Mouse (Mus musculus) embryonic fibroblast, embryonic 13.5 days (primary cell): ENCODE data around the gene Lrrc20.

Experiments
- CTCF ChIP-seq: IDR thresholded peaks from 2 replicates; pipeline ENCODE4 v1.5.1; 2011; ENCODE audit warnings: mild to moderate bottlenecking, control low read depth, low read length, moderate library complexity, borderline replicate concordance; ENCODE audit not compliant: insufficient read depth
- POLR2A ChIP-seq: IDR thresholded peaks from 2 replicates; pipeline ENCODE4 v1.6.1; 2011; ENCODE audit warnings: low read depth, mild to moderate bottlenecking, control low read depth, low read length, moderate library complexity

DNA sequence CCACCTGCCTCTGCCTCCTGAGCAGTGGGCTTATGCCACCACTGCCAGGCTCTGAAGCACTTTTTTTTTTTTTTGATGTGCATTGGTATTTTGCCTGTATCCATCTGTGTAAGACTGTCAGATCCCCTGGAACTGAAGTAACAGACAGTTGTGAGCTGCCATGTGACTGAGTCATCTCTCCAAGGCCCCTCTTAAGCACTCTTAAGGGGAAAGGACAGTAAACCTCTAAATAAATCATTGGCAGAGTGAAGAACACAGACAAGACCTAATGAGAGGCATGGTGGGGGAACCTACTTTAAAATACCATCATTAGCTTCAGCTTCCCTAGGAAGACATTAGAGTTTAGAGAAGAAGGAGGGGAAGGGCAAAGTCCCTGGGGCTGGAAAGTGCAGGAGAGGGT lies 132.6 kb downstream of the Lrrc20 start:
- no peak for TF ChIP-seq CTCF
- TF ChIP-seq POLR2A = no peak
